In genomic region chr3:138000062-138000723, GRCm38 (mm10) we compare ENCODE assay signal across 22 mouse cellular contexts. TPM values are rescaled to one million over a fixed set of nuclear protein-coding genes. Genes with fewer than 3 reads are reported as not detected.
DNase-seq lines count a peak whose midpoint lies in the region; ATAC-seq and TF ChIP-seq lines count a peak whose summit lies in the region.
"Had no signal": no experiment of that assay in that cellular context is flagged by ENCODE, and none has a peak within 500 bp of the region (broad histone marks: within the 10 kb centered on the region; RNA-seq: fewer than 3 reads in every experiment).

No protein-coding gene starts in this region.

- peak overlapping the region; percentile 79 for H3K27ac ChIP-seq in gastrocnemius, adult 2 months
- H3K27ac ChIP-seq in heart, embryonic 14.5 days (replicated peaks in 1 of 2; ENCODE audit: control insufficient read depth in 1 of 2, insufficient read depth in 1 of 2, low read depth in 2 of 2, low read length in 2 of 2): peak overlapping the region; percentile 43 to 93; a peak in 3 of 4 replicates
- H3K27ac ChIP-seq in limb, embryonic 13.5 days: no peak overlapping the region
- H3K27ac ChIP-seq in limb, embryonic 10.5 days: no peak overlapping the region
- H3K27ac ChIP-seq: hindbrain, embryonic 13.5 days; liver, embryonic 14.5 days; midbrain, embryonic 10.5 days; neural tube, embryonic 12.5 days had no signal

- intact Hi-C loops in gastrocnemius, adult 2 months (cut with DNase I): no loop called here

- ATAC-seq in heart, embryonic 14.5 days (ENCODE audit: insufficient number of reproducible peaks, insufficient read depth, low FRiP score, low read depth): no peak; the same call in 1 of the 2 replicates
- 0 out of 2 replicates have a peak, but pooled peaks have one; percentile 28 for ATAC-seq in limb, embryonic 13.5 days (ENCODE audit: low FRiP score, low read depth)
- ATAC-seq: forebrain, embryonic 14.5 days; midbrain, embryonic 16.5 days had no signal

- no peak for TF ChIP-seq POLR2A in lung, adult 2 months (IDR thresholded peaks at IDR 0.05; ENCODE audit: borderline replicate concordance, extremely low read depth, low read depth, low read length)

- WGBS in heart, embryonic 14.5 days: 78% methylated on average over 8 of the region's 8 CpGs
- 79% methylated on average over 8 of the region's 8 CpGs for WGBS in limb, embryonic 13.5 days
- WGBS in limb, embryonic 10.5 days: 95% methylated on average over 8 of the region's 8 CpGs
- 92% methylated on average over 8 of the region's 8 CpGs for WGBS in lung, adult 2 months

- peaks cover 3% of the 10 kb centered on the region; the same call in 1 of the 2 replicates for H3K9me3 ChIP-seq in heart, embryonic 14.5 days (ENCODE audit: control insufficient read depth, low read length)
- H3K9me3 ChIP-seq in limb, embryonic 13.5 days: peaks cover 4% of the 10 kb centered on the region; the same call in 1 of the 2 replicates
- H3K9me3 ChIP-seq in limb, embryonic 10.5 days (replicated peaks): no peaks in the 10 kb centered on the region
- H3K9me3 ChIP-seq: lung, embryonic 15.5 days; midbrain, embryonic 10.5 days; neural tube, embryonic 12.5 days had no signal

- no peaks in the 10 kb centered on the region for H3K27me3 ChIP-seq in heart, embryonic 14.5 days (ENCODE audit: control insufficient read depth, insufficient read depth, low read length)
- no peaks in the 10 kb centered on the region for H3K27me3 ChIP-seq in limb, embryonic 13.5 days
- H3K27me3 ChIP-seq in limb, embryonic 10.5 days (ENCODE audit: low read depth, poor library complexity, severe bottlenecking): no peaks in the 10 kb centered on the region
- H3K27me3 ChIP-seq: hindbrain, embryonic 13.5 days; lung, embryonic 15.5 days; neural tube, embryonic 12.5 days had no signal

- no peak overlapping the region for H3K4me3 ChIP-seq in gastrocnemius, adult 2 months
- no peak overlapping the region for H3K4me3 ChIP-seq in heart, embryonic 14.5 days (ENCODE audit: control insufficient read depth in 1 of 2, insufficient read depth in 1 of 2, low read depth in 1 of 2, low read length in 2 of 2)
- no peak overlapping the region for H3K4me3 ChIP-seq in limb, embryonic 13.5 days
- H3K4me3 ChIP-seq in limb, embryonic 10.5 days: no peak overlapping the region
- H3K4me3 ChIP-seq in lung, adult 2 months (replicated peaks; ENCODE audit: extremely low read depth, low read depth, low read length): no peak overlapping the region
- H3K4me3 ChIP-seq: hindbrain, embryonic 13.5 days; lung, embryonic 15.5 days; midbrain, embryonic 10.5 days; myocyte; neural tube, embryonic 12.5 days had no signal

- no peaks in the 10 kb centered on the region for H3K36me3 ChIP-seq in heart, embryonic 14.5 days (ENCODE audit: control insufficient read depth, insufficient read depth, low read length)
- H3K36me3 ChIP-seq in limb, embryonic 13.5 days: no peaks in the 10 kb centered on the region
- no peaks in the 10 kb centered on the region for H3K36me3 ChIP-seq in limb, embryonic 10.5 days
- H3K36me3 ChIP-seq: G1E; hindbrain, embryonic 13.5 days; lung, embryonic 15.5 days; midbrain, embryonic 10.5 days; neural tube, embryonic 12.5 days had no signal

- H3K4me2 ChIP-seq in heart, embryonic 14.5 days (ENCODE audit: low read length): no peak overlapping the region
- no peak overlapping the region for H3K4me2 ChIP-seq in limb, embryonic 13.5 days (replicated peaks)
- H3K4me2 ChIP-seq: hindbrain, embryonic 13.5 days; lung, embryonic 15.5 days; neural tube, embryonic 12.5 days had no signal

- peaks cover 26 to 59% of the 10 kb centered on the region in 2 experiments for H3K4me1 ChIP-seq in heart, embryonic 14.5 days (ENCODE audit: control insufficient read depth in 2 of 2, insufficient read depth in 2 of 2, low read length in 2 of 2)
- H3K4me1 ChIP-seq in limb, embryonic 13.5 days: peaks cover 23% of the 10 kb centered on the region
- no peaks in the 10 kb centered on the region; the same call in 1 of the 2 replicates for H3K4me1 ChIP-seq in limb, embryonic 10.5 days
- no peaks in the 10 kb centered on the region for H3K4me1 ChIP-seq in lung, adult 2 months (ENCODE audit: control insufficient read depth, insufficient read depth, low read length)
- H3K4me1 ChIP-seq: lung, embryonic 15.5 days; neural tube, embryonic 12.5 days had no signal

- no peak for DNase-seq in gastrocnemius, adult 2 months
- DNase-seq in gastrocnemius, postnatal 25 days: no peak
- no peak for DNase-seq in heart, postnatal 4 days
- DNase-seq in limb, embryonic 10.5 days (ENCODE audit: low spot score): no peak
- no peak for DNase-seq in lung, adult 2 months
- DNase-seq: cerebellum, adult 2 months; layer of hippocampus, postnatal 36 days; left cerebral cortex, postnatal 4 days; right cerebral cortex, adult 18-20 months; spleen, adult 18-20 months; thymus, postnatal 14 days had no signal

- H3K9ac ChIP-seq in heart, embryonic 14.5 days (ENCODE audit: low read length): no peak overlapping the region
- H3K9ac ChIP-seq in limb, embryonic 13.5 days: no peak overlapping the region
- H3K9ac ChIP-seq: hindbrain, embryonic 13.5 days; liver, embryonic 14.5 days; lung, embryonic 15.5 days; neural tube, embryonic 12.5 days had no signal

- TF ChIP-seq CTCF in gastrocnemius, adult 2 months (IDR thresholded peaks at IDR 0.05): no peak
- TF ChIP-seq CTCF in lung, adult 2 months (IDR thresholded peaks at IDR 0.05; ENCODE audit: insufficient read depth, low read length): no peak

RNA-seq across cellular contexts. Expression of gene Dapp1, which starts 18.8 kb away (rescaled TPM):
- 1 to 10 TPM in 1 of 2 experiments, under 1 TPM in 1; 0.84 to 2.0 TPM for total RNA-seq in gastrocnemius, adult 2 months (2021)
- 1 to 10 TPM in 1 of 2 experiments, under 1 TPM in 1; 0.84 to 1.3 TPM for total RNA-seq in gastrocnemius, postnatal 25 days (2021)
- 21.3 and 22.8 TPM in 2 replicates for polyA plus RNA-seq in heart, embryonic 14.5 days (2014; fragmentation: Nextera tagmentation; extraction: Ambion mirVana)
- 1 to 10 TPM; 7.6 to 7.8 TPM for total RNA-seq in heart, postnatal 4 days (2021)
- polyA plus RNA-seq in limb, embryonic 13.5 days (2015; fragmentation: Nextera tagmentation; extraction: Ambion mirVana): 3.4 TPM in 2 replicates
- 1.7 and 1.9 TPM in 2 replicates for polyA plus RNA-seq in limb, embryonic 10.5 days (2016; fragmentation: Nextera tagmentation; extraction: Ambion mirVana)
- polyA plus RNA-seq in lung, adult 2 months (2012; rRNA removed): 4.5 and 7.1 TPM in 2 replicates

Comparison
In these comparisons a context has a peak if more than half of its experiments do, and no peak if none do; other contexts are left out.
1. H3K27ac ChIP-seq: peak in gastrocnemius, adult 2 months (single experiment) and heart, embryonic 14.5 days (2 of 2); none in limb, embryonic 13.5 days (single experiment) and limb, embryonic 10.5 days (single experiment).